Mouse (Mus musculus): ENCODE measurements around the gene Vrtn. TPM values are rescaled to one million over a fixed set of nuclear protein-coding genes. Genes with fewer than 3 reads are reported as not detected.

Vrtn gene
- polyA plus RNA-seq, 1 experiment from 2014 or later, result not detected

Other genes starting within 250 kb of the Vrtn start
- gene Entpd5, start 232.0 kb upstream of the Vrtn start, polyA plus RNA-seq (2015; fragmentation: Nextera tagmentation; extraction: Ambion mirVana), result 26.0 and 27.0 TPM in 2 replicates
- 0.70 and 0.89 TPM in 2 replicates for gene Bbof1, start 231.9 kb upstream of the Vrtn start, polyA plus RNA-seq (2015; fragmentation: Nextera tagmentation; extraction: Ambion mirVana)
- 25.8 and 25.9 TPM in 2 replicates for gene Rnf113a2, start 223.8 kb upstream of the Vrtn start, polyA plus RNA-seq (2015; fragmentation: Nextera tagmentation; extraction: Ambion mirVana)
- 47.4 and 48.2 TPM in 2 replicates for gene Aldh6a1, start 190.0 kb upstream of the Vrtn start, polyA plus RNA-seq (2015; fragmentation: Nextera tagmentation; extraction: Ambion mirVana)
- 16.3 and 16.9 TPM in 2 replicates for gene Lin52, start 189.6 kb upstream of the Vrtn start, polyA plus RNA-seq (2015; fragmentation: Nextera tagmentation; extraction: Ambion mirVana)
- not detected in 2 replicates for gene Vsx2, start 71.3 kb upstream of the Vrtn start, polyA plus RNA-seq (2015; fragmentation: Nextera tagmentation; extraction: Ambion mirVana)
- gene Abcd4, start 23.6 kb upstream of the Vrtn start, polyA plus RNA-seq (2015; fragmentation: Nextera tagmentation; extraction: Ambion mirVana), result 12.8 and 13.2 TPM in 2 replicates
- gene Syndig1l, start 57.8 kb downstream of the Vrtn start, polyA plus RNA-seq (2015; fragmentation: Nextera tagmentation; extraction: Ambion mirVana), result 0.09 and 0.12 TPM in 2 replicates
- gene Npc2, start 132.1 kb downstream of the Vrtn start, polyA plus RNA-seq (2015; fragmentation: Nextera tagmentation; extraction: Ambion mirVana), result 65.5 and 69.3 TPM in 2 replicates
- gene Isca2, start 132.2 kb downstream of the Vrtn start, polyA plus RNA-seq (2015; fragmentation: Nextera tagmentation; extraction: Ambion mirVana), result 119 and 123 TPM in 2 replicates
- 1.2 and 1.6 TPM in 2 replicates for gene Ltbp2, start 235.5 kb downstream of the Vrtn start, polyA plus RNA-seq (2015; fragmentation: Nextera tagmentation; extraction: Ambion mirVana)